Mouse (Mus musculus): ENCODE measurements around the gene Arpp21.

DNA sequence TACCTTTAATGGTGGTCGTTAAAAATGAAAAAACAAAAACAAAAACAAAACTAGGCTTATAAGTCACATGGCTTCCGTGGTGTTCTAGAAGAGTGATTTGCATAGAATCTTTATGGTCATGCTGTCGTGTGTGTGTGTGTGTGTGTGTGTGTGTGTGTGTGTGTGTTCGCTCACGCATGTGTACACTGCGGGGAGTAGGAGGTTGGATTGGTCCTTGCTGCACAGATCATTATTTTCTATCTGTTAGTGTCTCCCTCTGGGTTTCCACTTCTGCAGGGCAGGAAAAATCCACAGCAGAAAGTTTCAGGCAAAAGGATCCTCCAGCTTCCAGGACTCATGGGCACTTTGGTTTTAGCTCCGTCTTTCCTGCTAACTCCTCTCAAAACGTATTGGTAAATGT, 813 bp upstream of the Arpp21 start:
- no peak for TF ChIP-seq EP300 (IDR thresholded peaks at IDR 0.05; ENCODE audit: insufficient read depth, low read depth, low read length)
- TF ChIP-seq POLR2A (IDR thresholded peaks at IDR 0.05; ENCODE audit: insufficient read depth, low read length) = no peak
